Mouse (Mus musculus) gastrocnemius, postnatal 14 days (tissue): ENCODE measurements around the gene A2ml1. TPM values are rescaled to one million over a fixed set of nuclear protein-coding genes. Genes with fewer than 3 reads are reported as not detected.
"Not testable (repeated sequence)": the region's sequence is repeated elsewhere in the genome, so short reads cannot be mapped to it uniquely, and the experiment has no call there.

Experiments
- DNase-seq: peaks from one replicate; pipeline ENCODE4 v3.0.0; 2021; ENCODE audit warnings: mixed read lengths
- intact Hi-C: fragments of 180-260 bp; cut with DNase I; formaldehyde crosslinking; loops from one replicate; pipeline ENCODE4 v1.15.1; 2025; ENCODE audit warnings: low total_unique reads
- long read RNA-seq, 2 experiments: library from polyadenylated mRNA; stranded (forward); transcript quantifications; one replicate each; pipeline ENCODE4 v2.0.0; 2021
- total RNA-seq, 2 experiments: library from RNA; stranded (reverse); gene quantifications; 2 replicates each; pipeline ENCODE4 v1.2.3; 2021

The A2ml1 gene
- not detected for total RNA-seq
- long read RNA-seq, experiment 1 = 0 reads
- long read RNA-seq, experiment 2 = 0 reads

GRCm38 (mm10) chr6:128581508-128581907 is at the start of gene A2ml1:
Gene A2ml1 (minus strand): TSS chr6:128581608.
- intact Hi-C loops = no loop called here
- no peak for DNase-seq

DNA sequence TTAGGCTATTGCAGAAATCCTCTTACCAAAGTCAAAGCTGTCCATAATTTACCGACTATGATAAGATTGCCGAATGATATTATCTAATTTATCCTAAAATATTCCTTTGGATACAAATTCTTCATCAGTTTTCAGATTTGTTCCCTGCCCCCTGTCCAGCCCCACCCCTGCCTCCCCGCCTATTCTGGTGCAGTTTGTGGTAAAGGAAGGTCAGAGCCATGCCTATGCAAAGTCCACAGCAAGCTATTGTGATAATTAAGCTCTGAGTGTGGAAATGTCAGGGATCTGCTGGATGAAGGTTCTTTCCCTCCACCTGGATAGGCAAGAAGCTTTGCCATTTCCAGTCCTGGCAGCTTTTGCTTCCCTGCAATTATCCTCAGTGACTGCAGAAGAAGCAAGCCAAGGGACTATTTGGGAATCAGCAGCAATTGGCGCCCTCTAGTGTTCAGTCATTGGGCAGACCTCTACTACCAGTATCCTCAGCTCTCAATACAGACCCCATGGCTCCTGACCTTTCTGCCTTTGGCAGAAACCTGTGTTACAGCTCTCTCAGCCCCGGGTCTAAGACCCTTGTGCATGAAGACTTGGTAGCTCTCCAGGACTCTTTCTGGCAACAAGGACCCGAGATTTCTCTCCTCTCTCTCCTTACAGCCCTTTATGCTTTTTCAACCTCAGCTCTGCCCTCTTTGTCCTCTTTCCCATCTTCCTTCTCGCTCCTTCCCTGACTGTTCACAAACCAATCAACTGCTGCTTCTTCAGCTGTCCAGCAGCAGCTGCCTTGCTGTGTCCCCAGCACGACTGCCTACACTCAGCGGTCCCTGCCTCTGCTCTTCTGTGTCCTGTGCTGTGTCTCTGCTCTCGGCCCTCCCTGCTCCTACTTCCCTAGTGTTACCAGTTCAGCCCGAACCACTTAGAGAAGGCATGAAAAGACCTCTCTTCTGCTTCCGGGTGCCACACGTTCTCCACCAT is 48.6 kb upstream of the A2ml1 start:
- peak; percentile 13 for DNase-seq
- intact Hi-C loops = not testable (repeated sequence)

- intact Hi-C loops, DNase-seq: not testable (repeated sequence)
These were observed 43.8 kb upstream of the A2ml1 start for GRCm38 (mm10) chr6:128625246-128625645.

GRCm38 (mm10) chr6:128624425-128624824 is 43.0 kb upstream of the A2ml1 start:
- DNase-seq = no peak
- intact Hi-C loops = no loop called here

DNA sequence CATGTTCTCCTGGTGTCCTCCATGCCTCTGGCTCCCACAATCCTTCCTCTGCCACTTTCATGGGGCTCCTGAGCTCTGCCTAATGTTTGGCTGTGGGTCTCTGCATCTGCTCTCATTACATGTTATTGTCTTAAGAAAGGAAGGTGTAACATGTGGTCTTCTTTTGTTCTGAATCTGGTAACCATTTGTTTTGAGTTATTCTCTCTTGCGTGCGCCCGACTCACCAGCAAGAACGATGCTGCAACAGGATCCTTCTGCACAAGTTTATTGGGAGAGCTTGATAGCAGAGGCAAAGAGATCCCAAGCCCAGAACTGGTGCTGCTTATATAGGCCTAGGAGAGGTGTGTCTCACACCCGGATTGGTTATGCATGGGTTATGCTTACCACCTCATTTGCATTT is 42.0 kb upstream of the A2ml1 start, which contains the start of gene Klrb1a:
Klrb1a (minus strand) TSS at position 101 of the 400 bp plus-strand sequence.
- intact Hi-C loops, DNase-seq: not testable (repeated sequence)

- intact Hi-C loops = no loop called here
- DNase-seq = no peak
These were observed 41.3 kb upstream of the A2ml1 start for GRCm38 (mm10) chr6:128622733-128623132.

- no peak for DNase-seq
- intact Hi-C loops = no loop called here
These were observed 24.9 kb upstream of the A2ml1 start for GRCm38 (mm10) chr6:128606350-128606749.

GRCm38 (mm10) chr6:128604512-128604911 is 23.1 kb upstream of the A2ml1 start:
- intact Hi-C loops = no loop called here
- DNase-seq = no peak

- intact Hi-C loops = no loop called here
- no peak for DNase-seq
These were observed 21.2 kb upstream of the A2ml1 start for GRCm38 (mm10) chr6:128602463-128603201.

GRCm38 (mm10) chr6:128602026-128602425 is 20.6 kb upstream of the A2ml1 start:
- intact Hi-C loops = no loop called here
- no peak for DNase-seq

- DNase-seq = no peak
- intact Hi-C loops = no loop called here
These were observed 18.1 kb upstream of the A2ml1 start for GRCm38 (mm10) chr6:128599555-128599954.

DNA sequence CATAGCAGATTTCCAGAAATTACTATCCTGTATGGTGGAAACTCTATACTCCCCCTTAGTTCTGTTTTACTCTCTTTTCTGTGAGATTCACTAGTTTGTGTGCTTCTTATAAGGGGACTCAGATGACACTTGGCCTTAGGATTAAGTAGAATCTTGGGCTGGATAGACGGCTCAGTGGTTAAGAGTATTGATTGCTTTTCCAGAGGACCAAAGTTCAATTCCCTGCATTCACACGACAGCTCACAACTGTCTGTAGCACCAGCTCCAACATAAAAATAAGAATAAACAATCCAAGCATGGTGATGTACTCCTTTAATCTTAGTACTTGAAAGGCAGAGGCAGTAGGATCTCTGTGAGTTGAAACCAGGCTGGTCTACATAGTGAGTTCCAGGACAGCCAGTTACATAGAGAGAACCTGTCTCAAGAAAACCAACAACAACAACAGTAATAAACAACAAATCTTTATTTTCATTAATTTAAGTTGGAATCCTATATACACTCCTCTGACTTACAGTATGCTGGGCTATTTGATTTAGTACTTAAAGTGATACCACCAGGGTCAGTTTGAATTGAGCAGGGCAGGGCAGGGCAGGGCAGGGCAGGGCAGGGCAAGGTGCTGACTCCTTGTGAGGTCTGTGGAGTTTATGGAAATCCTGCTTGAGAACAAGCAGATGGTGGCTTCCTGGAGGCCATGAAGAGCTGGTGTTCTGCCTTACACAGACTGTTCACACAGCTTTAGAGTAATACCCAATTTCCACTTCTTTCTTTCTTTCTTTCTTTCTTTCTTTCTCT is 17.0 kb upstream of the A2ml1 start:
- no peak for DNase-seq
- intact Hi-C loops = no loop called here

DNA sequence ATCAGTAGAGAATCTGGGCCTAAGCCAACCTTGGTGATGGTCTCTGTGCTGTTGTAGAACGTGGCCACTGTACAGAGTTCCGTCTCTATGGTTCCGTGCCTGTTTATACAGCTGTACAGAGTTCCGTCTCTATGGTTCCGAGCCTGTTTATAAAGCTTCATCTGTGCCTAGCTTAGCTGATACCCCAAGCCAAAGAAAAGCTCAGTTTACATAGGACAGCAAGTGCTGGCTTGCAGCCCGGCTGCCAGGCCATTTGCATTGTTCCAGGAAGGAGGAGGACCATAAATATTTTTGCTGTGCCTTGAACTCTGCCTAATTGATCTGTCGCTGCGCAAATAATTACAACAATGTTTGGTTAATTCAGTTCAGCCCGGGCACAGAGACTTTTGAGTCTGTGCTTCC is 15.7 kb upstream of the A2ml1 start:
- intact Hi-C loops = no loop called here
- DNase-seq = peak; percentile 38

DNA sequence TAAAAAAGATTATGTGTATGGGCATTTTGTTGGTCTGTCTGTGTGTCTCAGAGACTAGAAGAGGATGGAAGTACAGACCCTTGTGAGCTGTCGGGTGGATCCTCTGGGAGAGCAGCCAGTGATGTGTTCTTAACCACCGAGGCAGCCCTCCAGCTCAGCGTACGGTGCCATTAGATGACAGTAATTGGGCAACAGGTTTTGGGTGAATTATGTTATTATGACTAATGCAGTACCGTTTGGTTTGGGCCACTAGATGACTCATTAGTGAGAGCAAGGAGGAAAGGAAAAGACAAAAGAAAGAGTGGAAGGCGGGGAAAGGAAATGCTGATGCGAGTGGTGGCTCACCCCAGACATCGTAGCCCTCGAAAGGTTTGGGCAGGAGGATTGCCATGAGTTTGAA is 13.2 kb upstream of the A2ml1 start:
- peak; percentile 8 for DNase-seq
- intact Hi-C loops = no loop called here

DNA sequence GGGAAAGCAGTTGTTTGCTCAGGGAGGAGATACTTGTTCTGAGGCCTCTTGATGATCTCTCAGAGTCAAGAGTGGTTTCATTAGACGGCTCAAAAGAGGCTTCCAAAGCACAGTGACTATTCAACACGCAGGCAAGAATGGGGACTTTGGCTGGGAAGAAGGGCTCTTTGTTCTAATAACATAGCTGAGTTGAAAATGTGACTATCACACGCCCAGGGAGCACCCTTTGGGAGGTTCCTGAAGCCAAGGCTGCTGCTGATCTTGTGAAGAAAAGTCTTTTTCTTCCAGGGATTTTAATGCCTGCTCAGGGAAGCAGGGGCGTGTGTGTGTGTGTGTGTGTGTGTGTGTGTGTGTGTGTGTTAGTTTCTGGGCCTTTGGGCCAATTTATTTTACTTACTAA is 8.0 kb upstream of the A2ml1 start:
- intact Hi-C loops = no loop called here
- DNase-seq = no peak

DNA sequence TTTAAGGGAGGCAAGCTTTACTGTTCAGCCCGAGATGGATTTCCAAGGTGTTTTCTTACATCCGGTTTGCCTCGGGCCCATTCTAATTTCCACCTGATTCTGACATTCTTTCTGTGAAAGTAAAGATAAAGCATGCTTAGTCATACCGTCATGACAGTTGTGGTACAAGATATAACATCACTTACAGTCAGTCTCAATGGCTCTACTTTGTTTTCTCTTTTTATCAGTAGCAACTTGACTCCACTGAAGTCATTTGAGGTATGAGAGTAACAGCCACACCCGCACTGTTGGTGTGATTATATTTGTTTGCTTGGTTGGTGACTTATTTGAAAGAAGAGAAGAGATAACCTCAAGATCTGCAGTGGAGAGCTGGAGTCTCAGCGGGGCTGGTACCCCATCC is 6.2 kb upstream of the A2ml1 start:
- DNase-seq = no peak
- intact Hi-C loops = no loop called here

DNA sequence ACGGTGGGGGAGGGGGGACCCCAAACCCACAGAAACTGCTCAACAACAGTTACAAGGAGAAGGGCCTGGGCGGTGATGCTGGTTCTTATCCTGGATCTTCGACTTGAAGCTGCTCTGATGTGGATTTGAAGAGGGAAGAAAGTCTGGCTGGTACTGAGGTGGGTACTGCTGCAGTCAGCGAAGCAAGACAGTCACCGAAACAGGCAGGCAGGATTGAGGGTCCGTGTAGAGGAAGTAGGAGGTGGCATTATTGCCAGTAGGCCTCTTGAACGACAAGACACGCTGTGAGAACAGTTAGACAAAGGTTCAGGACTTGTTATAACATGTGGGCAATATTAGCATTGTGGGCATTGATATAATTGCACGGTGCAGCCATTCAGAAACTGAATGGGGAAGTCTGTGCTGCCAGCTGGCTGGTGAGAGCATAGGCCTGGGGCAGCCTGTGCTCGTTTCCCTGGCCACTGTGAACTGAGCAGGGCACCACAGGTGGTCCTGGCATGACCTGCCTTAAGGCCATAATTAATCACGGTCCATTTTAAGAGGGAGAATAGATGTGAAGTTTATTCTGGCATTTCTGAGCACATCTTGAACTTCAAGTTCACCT is 4.3 kb upstream of the A2ml1 start:
- intact Hi-C loops = no loop called here
- no peak for DNase-seq

GRCm38 (mm10) chr6:128584070-128584660 is 2.8 kb upstream of the A2ml1 start:
- DNase-seq = peak; percentile 11
- intact Hi-C loops = no loop called here

DNA sequence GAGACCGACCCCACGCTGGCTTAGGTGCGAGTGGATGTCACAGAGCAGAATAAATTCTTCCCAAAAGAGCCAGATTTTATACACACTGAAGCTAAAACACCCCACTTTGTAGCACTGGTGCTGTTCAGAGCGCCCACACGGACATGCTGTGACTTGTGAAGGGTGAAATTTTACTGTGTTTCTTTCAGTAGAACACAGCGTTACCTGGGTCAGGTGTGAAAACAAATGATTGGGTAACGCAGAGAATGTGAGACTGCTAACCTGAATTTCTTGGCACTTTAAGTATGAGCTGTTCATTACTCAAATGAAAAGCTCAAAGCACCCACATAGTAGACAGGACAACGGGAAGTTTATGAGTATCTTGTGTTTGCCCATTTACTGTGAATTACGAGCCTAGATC is 4.1 kb downstream of the A2ml1 start:
- intact Hi-C loops = no loop called here
- DNase-seq = no peak
